ENCODE assay signal across 22 mouse cellular contexts in the genomic region with DNA sequence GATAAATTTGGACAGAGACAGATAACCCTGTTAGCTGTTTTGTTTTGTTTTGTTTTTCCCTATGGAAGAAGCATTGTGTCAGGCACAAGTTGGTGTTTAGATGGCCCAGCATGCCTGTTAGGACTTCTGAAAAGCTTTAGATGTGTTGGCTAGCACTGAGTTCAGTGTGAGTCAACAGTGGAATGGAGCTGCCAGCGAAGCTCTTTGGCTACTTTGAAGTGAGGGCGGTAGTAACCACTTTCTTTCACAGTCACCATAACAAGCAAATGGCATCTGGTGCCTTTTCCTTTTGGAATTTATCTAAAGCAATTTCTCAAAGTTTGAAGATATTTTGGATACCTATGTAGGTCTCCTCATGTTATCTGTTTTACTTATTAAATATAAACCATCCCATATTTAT.
"Had no signal": no experiment of that assay in that cellular context is flagged by ENCODE, and none has a peak within 500 bp of the region (broad histone marks: within the 10 kb centered on the region; RNA-seq: fewer than 3 reads in every experiment).

No protein-coding gene starts in this region.

- ATAC-seq: hindbrain, embryonic 16.5 days; hindbrain, postnatal 0 days; inflammation-experienced regulatory T-cells, adult 6 months; intestine, embryonic 15.5 days; intestine, embryonic 16.5 days; intestine, postnatal 0 days had no signal

- DNase-seq: heart, postnatal 10 days; heart, postnatal 14 days; heart, postnatal 36 days; heart, postnatal 4 days; kidney, adult 11 months; kidney, adult 18-20 months; kidney, adult 2 months; kidney, adult 8-10 months; kidney, adult 9 months; kidney, postnatal 10 days; kidney, postnatal 14 days; kidney, postnatal 25 days; kidney, postnatal 36 days; kidney, postnatal 4 days; layer of hippocampus, adult 9-11 months; layer of hippocampus, postnatal 36 days had no signal
